Mouse (Mus musculus): ENCODE measurements around the gene Lrmda.

DNA sequence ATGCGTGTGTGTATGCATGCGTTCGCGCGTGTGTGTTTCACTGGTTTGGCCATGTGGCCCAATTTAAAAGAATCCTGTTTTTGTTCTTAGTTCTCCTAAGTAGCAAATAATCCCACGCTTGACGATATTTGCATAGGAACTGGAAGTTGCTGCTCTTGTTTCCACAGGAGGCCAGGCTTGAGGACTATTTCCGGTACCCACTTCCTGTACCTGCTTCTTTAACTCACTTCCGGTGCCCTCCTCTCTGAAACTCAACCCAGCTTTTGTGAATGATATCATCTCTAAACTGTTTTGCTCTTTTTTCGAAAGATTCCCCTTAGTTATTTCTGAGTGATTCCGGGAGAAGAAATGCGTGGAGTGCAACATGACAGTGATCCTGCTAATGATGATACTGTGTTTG is 236.8 kb downstream of the Lrmda start:
- no peak for TF ChIP-seq POLR2A (IDR thresholded peaks at IDR 0.05; ENCODE audit: borderline replicate concordance, low read depth, low read length)
- TF ChIP-seq CTCF (IDR thresholded peaks at IDR 0.05; ENCODE audit: low read depth, low read length) = no peak
